Mouse (Mus musculus): ENCODE measurements at regions not wholly inside any gene's neighbourhood (a gene's known extent, or its start where the extent isn't known, plus 50 kb on each side); places are given as distances from the start of the nearest gene placed in this dataset.

- TF ChIP-seq POLR2A (IDR thresholded peaks at IDR 0.05; ENCODE audit: borderline replicate concordance, low read depth, low read length) = no peak
- TF ChIP-seq CTCF (IDR thresholded peaks at IDR 0.05; ENCODE audit: low read depth, low read length) = no peak
These were observed 129.6 kb upstream of the Krr1 start for GRCm38 (mm10) chr10:111842896-111843295.

Data from bone marrow macrophage, adult 2 months (primary cell).